Mouse (Mus musculus) gonadal fat pad, adult 2 months (tissue): ENCODE data around the gene Cyp4a12b. TPM values are rescaled to one million over a fixed set of nuclear protein-coding genes. Genes with fewer than 3 reads are reported as not detected.
"Not testable (repeated sequence)": the region's sequence is repeated elsewhere in the genome, so short reads cannot be mapped to it uniquely, and the experiment has no call there.

Experiments
- DNase-seq: peaks from one replicate; pipeline ENCODE4 v3.0.0-alpha.2; 2012; ENCODE audit warnings: low read depth
- polyA plus RNA-seq: library from polyadenylated mRNA; depleted of rRNA; stranded (reverse); fragments of >200 nt; gene quantifications from 2 replicates; pipeline ENCODE4 v1.2.3, GENCODE M21; 2012; rRNA removed

Gene Cyp4a12b
- polyA plus RNA-seq, result 0.11 and 0.30 TPM in 2 replicates

DNA sequence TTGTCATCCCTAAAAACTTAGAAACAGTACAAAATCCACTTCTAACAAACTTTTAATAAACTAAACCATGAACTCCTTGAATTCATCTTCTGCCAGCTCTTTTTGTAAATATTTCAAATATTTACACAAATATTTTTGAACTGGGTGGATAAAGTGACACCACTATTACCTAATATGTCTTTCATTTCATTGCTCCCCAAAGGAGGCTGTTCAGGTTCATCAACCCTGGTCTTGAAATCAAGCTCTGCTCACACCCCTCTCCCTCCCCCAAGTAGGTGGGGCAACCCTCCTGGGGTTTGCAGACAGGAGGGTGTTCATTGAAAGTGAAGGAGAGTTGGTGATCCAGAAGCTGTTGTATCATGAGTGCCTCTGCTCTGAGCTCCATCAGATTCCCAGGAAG, at the start of gene Cyp4a12b:
Gene Cyp4a12b, plus strand, starts transcription at position 301 of the 400 bp plus-strand sequence.
- not testable (repeated sequence) for DNase-seq

DNA sequence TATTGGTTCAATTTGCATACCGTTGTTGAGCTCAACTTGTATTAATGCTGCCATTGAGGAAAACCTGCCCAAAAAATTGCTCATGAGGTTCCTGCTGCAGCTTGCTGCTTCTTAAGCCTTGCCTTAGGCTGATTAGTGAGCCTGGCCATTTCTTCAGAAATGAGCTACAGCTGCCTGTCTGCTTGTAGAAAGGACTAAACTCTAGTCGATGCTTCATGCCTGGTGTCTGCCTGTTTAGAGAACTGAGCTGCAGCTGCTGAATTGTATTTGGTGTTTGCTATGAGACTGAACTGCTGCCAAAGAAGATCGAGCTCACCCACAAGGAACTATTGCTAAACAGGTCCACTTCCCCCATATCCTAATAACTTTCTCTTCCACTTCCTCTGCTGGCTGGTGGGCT, 45.8 kb upstream of the Cyp4a12b start:
- not testable (repeated sequence) for DNase-seq

DNA sequence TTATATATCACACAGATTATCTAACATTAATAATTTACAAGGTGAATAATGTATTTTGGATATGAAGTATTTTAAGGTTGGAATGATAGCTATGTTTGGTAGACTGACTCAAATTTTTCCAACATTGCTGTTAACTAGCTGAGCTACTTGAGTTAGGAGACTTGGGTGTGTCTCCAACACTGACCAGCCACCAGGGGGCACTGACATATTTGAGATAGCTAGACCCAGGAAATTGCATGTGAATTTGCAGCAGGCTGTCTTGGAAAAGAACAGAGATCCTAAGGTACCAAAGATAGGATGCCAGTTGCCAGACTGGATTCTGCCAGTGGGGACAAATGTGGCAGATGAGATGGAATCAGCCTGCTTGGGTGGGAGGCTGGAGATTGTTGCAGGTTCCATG, 43.4 kb upstream of the Cyp4a12b start:
- not testable (repeated sequence) for DNase-seq

DNA sequence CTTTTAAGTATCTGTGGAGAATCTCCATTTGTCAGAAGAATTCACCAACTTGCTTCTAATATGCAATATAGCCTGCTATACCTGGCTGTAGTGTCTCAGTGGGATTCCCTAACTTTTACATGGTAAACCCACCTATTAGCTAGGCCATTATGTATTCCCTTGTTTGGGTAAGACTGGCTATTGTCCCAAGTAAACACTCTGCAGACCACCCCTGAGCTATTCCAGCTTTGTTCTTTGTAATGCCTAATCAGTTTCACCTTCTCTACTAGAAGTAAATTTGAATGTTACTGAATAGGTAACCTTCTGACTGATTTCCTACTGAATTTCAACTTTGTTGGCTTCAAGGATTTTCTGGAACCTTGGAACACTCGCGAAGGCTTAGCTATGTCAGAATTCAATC, 15.2 kb upstream of the Cyp4a12b start:
- not testable (repeated sequence) for DNase-seq

DNA sequence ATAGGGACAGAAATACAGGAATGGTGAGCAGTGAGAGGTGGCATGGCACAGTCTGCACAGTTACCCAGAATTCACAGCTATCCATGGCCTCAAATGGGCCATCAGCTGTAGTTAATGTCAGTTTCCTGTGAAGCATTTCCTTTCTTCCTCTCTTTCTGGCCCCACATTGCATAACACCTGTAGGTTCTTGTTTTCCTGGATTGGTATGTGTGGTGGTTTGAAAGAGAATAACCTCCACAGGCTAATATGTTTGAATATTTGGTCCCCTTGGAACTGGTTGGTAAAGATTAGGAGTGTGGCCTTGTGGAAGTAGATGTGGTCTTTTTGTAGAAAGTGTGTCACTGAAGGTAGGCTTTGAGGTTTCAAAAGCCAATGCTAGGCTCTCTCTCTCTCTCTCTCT, 14.5 kb upstream of the Cyp4a12b start:
- not testable (repeated sequence) for DNase-seq

DNA sequence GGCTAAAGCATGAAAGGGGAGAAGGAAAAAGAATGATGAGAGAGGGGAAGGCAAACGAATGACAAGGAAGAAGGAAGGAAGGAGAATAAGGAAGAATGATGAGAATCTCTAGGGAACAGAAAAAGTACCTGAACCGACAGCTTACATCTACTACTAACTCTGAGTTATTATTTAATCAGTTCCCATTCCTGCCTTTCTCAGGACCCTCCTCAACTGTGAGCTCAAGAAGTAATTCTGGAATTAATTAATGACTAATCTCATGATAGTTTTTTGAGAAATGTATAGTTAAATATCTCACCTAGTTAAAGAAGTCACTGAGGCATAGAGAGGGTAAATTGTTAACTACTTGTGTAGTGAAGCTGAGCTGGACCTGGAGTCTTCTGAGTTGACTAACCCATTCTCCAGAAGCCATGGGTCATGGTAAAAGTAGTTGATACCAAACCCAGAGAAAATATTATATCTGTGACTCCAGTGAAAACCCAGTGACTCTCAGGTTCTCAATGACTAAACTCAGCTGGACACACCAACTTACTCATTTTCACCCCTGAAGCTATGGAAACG, 39.2 kb downstream of the Cyp4a12b start:
- no peak for DNase-seq

DNA sequence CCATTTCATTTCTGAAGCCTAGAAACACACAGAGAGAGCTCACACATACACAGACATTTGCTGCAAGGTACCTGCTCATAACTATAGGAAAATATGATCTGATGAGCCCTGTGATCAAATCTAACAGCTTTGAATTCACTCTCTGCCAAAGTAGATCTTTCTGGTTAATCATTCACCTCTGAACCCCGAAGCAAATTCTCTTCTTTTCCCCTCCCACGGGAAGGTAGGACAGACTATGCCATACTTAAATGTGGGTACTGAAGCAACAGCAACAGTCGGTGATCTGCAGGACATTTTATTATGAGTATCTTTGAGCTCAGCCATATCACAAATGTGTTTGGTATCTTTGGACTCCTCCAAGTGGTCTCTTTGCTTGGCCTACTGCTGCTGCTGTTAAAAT, 40.9 kb downstream of the Cyp4a12b start, which contains the start of gene Cyp4a30b:
Gene Cyp4a30b, plus strand, starts transcription at position 301 of the 400 bp plus-strand sequence.
- DNase-seq, result no peak

DNA sequence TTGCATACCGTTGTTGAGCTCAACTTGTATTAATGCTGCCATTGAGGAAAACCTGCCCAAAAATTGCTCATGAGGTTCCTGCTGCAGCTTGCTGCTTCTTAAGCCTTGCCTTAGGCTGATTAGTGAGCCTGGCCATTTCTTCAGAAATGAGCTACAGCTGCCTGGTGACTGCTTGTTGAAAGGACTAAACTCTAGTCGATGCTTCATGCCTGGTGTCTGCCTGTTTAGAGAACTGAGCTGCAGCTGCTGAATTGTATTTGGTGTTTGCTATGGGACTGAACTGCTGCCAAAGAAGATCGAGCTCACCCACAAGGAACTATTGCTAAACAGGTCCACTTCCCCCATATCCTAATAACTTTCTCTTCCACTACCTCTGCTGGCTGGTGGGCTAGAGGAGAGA, 62.2 kb downstream of the Cyp4a12b start:
- not testable (repeated sequence) for DNase-seq

DNA sequence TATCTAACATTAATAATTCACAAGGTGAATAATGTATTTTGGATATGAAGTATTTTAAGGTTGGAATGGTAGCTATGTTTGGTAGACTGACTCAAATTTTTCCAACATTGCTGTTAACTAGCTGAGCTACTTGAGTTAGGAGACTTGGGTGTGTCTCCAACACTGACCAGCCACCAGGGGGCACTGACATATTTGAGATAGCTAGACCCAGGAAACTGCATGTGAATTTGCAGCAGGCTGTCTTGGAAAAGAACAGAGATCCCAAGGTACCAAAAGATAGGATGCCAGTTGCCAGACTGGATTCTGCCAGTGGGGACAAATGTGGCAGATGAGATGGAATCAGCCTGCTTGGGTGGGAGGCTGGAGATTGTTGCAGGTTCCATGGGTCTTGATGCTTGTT, 64.6 kb downstream of the Cyp4a12b start:
- not testable (repeated sequence) for DNase-seq

DNA sequence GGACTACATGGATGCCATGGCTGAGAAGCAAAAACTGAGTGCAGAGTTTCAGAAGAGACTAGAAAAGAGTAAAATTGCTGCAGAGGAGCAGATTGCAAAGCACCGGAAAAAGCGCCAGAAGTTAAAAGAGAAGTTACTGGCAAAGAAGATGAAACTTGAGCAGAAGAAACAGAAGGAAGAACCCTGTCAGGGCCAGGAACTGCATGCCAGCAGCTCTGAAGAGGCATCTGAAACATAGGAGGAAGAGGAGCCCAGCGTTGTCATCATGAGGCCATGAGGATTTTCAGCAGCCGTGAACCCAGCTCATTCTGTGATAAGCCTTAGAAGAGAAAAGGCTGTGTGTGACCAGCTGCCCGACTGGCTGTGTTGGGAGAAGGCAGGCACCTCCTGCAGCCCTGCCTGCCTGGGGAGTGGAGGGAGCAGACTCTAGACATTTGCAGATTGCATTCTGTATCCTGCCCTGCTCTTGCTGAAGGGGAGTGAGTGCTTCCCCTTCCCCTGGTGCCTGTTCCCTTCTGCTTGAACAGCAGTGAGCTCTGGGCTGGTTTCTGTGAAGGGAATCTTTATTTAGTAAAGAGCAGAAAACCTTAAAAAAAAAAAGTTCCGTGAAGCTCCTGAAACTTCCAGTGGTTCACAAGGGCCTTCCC, 69.7 kb downstream of the Cyp4a12b start:
- no peak for DNase-seq

Other genes with a start within 250 kb of the Cyp4a12b start
- 0.10 TPM in 1 of 2 replicates, not detected in the other for gene Cyp4a29, start 169.5 kb upstream of the Cyp4a12b start, polyA plus RNA-seq
- gene Cyp4a12a, start 112.6 kb upstream of the Cyp4a12b start, polyA plus RNA-seq, result 9.1 and 28.1 TPM in 2 replicates
- 1.4 and 1.5 TPM in 2 replicates for gene Cyp4a30b, start 41.0 kb downstream of the Cyp4a12b start, polyA plus RNA-seq
- 0.11 TPM in 1 of 2 replicates, not detected in the other for gene Cyp4a14, start 84.5 kb downstream of the Cyp4a12b start, polyA plus RNA-seq
- gene Cyp4a10, start 106.6 kb downstream of the Cyp4a12b start, polyA plus RNA-seq, result 0.11 and 0.29 TPM in 2 replicates
- 0.05 TPM in 1 of 2 replicates, not detected in the other for gene Cyp4a31, start 152.0 kb downstream of the Cyp4a12b start, polyA plus RNA-seq
- not detected in 2 replicates for gene Cyp4a32, start 189.3 kb downstream of the Cyp4a12b start, polyA plus RNA-seq
- 53.7 and 66.2 TPM in 2 replicates for gene Cyp4b1, start 236.1 kb downstream of the Cyp4a12b start, polyA plus RNA-seq